Mouse (Mus musculus): ENCODE measurements around the gene Crebl2. TPM values are rescaled to one million over a fixed set of nuclear protein-coding genes. Genes with fewer than 3 reads are reported as not detected.

The Crebl2 gene
- polyA plus RNA-seq, 1 experiment = 13.3 TPM

DNA sequence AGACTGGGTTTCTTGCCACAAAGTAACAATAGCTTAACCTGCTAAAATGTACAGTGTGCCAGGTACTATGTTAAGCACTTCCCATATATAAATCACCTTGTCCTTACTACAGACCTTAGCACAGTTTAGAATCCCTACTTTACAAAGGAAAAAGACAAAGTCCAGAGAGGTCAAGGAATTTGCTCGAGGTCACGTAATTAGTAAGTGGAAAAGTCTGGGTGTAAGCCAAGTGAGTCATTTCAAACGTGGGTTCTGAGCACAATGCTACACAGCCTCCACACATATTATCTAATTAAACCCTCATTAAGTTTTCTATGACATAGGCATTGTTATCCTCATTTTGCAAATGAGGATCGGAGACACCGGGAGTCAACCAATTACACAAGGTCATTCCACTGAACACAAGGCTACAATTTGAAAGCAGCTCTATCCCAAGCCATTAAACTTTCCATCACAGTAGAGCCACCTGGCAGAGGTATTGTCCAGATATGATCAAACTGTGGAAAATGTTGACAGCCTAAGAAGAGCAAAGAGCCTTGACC is 25.1 kb upstream of the Crebl2 start:
- DNase-seq = no peak
- H3K36me3 ChIP-seq (ENCODE audit: control insufficient read depth, insufficient read depth, low read length) = no peaks in the 10 kb centered on the region
- 93% methylated on average over 5 of the region's 5 CpGs for WGBS

DNA sequence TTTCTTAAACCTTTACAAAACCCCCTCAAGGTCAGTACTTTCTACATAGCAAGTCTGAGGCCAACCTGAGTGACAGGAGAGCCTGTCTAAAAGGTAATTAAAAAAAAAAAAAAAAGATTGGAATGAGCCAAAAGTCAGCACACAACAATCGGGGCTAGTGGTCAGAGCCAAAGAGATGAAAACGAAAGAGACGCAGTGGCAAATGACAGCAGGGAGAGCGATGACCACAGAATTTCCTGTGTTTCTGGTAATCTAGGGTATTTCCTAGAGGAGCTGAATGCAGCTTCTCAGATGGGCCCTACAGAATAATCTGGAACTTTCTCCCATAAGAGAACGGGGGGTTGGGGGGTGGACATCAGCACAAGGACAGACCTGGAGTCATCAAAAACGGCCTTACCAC is 23.8 kb upstream of the Crebl2 start:
- Histone ChIP-seq H3K4me1 (replicated peaks; ENCODE audit: control insufficient read depth, insufficient read depth, low read length) (no peaks in the 10 kb centered on the region), H3K4me3 (ENCODE audit: control insufficient read depth, insufficient read depth, low read length) (no peak overlapping the region), H3K27me3 (ENCODE audit: control insufficient read depth, insufficient read depth, low read length) (no peaks in the 10 kb centered on the region), H3K27ac (ENCODE audit: control insufficient read depth, insufficient read depth, low read length) (no peak overlapping the region), H3K36me3 (ENCODE audit: control insufficient read depth, insufficient read depth, low read length) (no peaks in the 10 kb centered on the region)
- TF ChIP-seq POLR2A (IDR thresholded peaks at IDR 0.05; ENCODE audit: control insufficient read depth, extremely low read depth, insufficient read depth, low read length, poor library complexity) = no peak
- TF ChIP-seq CTCF (IDR thresholded peaks at IDR 0.05; ENCODE audit: borderline replicate concordance, control insufficient read depth, extremely low read depth, insufficient read depth, low read length, poor library complexity) = no peak
- WGBS = 30% methylated on average over 6 of the region's 6 CpGs
- DNase-seq = no peak

More for the DNA sequence above, 25.1 kb upstream of the Crebl2 start:
- H3K27me3 ChIP-seq (ENCODE audit: control insufficient read depth, insufficient read depth, low read length) = no peaks in the 10 kb centered on the region
- no peak overlapping the region for H3K27ac ChIP-seq (ENCODE audit: control insufficient read depth, insufficient read depth, low read length)
- TF ChIP-seq CTCF (IDR thresholded peaks at IDR 0.05; ENCODE audit: borderline replicate concordance, control insufficient read depth, extremely low read depth, insufficient read depth, low read length, poor library complexity) = no peak
- TF ChIP-seq POLR2A (IDR thresholded peaks at IDR 0.05; ENCODE audit: control insufficient read depth, extremely low read depth, insufficient read depth, low read length, poor library complexity) = no peak
- H3K4me3 ChIP-seq (ENCODE audit: control insufficient read depth, insufficient read depth, low read length) = no peak overlapping the region
- H3K4me1 ChIP-seq (replicated peaks; ENCODE audit: control insufficient read depth, insufficient read depth, low read length) = no peaks in the 10 kb centered on the region

DNA sequence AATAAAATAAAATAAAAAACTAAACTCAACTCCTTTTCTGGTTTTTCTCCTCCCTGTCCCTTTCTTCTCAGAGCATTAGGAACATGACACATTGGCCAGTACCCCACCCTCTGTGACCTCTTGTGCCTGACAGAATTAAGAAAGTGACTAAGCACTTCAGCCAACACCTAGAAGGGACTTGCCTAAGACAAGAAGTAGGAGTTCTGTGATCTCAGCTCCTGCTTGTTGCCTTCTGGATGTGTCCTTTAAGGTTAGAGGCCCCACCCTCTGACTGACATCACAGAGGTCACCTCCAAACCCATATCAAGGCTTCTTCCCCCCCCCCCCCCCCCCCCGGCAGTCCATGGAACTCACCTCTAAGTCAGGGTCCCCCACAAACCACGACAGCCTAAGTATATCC is 22.9 kb upstream of the Crebl2 start:
- Histone ChIP-seq H3K27ac (ENCODE audit: control insufficient read depth, insufficient read depth, low read length) (no peak overlapping the region), H3K4me3 (ENCODE audit: control insufficient read depth, insufficient read depth, low read length) (no peak overlapping the region), H3K4me1 (replicated peaks; ENCODE audit: control insufficient read depth, insufficient read depth, low read length) (no peaks in the 10 kb centered on the region), H3K36me3 (ENCODE audit: control insufficient read depth, insufficient read depth, low read length) (no peaks in the 10 kb centered on the region), H3K27me3 (ENCODE audit: control insufficient read depth, insufficient read depth, low read length) (no peaks in the 10 kb centered on the region)
- DNase-seq = no peak
- TF ChIP-seq CTCF (IDR thresholded peaks at IDR 0.05; ENCODE audit: borderline replicate concordance, control insufficient read depth, extremely low read depth, insufficient read depth, low read length, poor library complexity) (no peak), POLR2A (IDR thresholded peaks at IDR 0.05; ENCODE audit: control insufficient read depth, extremely low read depth, insufficient read depth, low read length, poor library complexity) (no peak)
- WGBS = 45% methylated on average over 2 of the region's 2 CpGs

DNA sequence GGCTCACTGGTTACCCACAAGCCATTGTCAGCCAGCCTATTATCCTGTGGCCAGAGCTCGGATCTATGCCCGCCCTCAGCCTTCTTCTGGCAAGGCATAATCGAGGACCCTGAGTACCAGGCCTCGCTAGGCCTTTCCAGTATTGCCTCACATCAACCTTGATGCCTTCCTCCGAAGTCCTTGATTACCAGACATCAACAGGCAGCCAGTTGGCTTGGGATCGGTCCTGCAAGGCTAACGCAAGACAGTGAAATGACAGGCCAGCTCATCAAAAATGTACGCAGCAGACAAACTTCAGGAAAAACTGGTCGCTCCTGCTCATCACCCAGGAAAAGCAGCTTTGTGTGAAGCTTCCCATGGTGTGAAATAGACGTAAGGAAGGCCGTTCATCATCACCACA is 22.2 kb upstream of the Crebl2 start:
- no peak for DNase-seq
- Histone ChIP-seq H3K27me3 (ENCODE audit: control insufficient read depth, insufficient read depth, low read length) (no peaks in the 10 kb centered on the region), H3K4me3 (ENCODE audit: control insufficient read depth, insufficient read depth, low read length) (no peak overlapping the region), H3K27ac (ENCODE audit: control insufficient read depth, insufficient read depth, low read length) (no peak overlapping the region), H3K4me1 (replicated peaks; ENCODE audit: control insufficient read depth, insufficient read depth, low read length) (no peaks in the 10 kb centered on the region), H3K36me3 (ENCODE audit: control insufficient read depth, insufficient read depth, low read length) (no peaks in the 10 kb centered on the region)
- 97% methylated on average over 11 of the region's 11 CpGs for WGBS
- TF ChIP-seq POLR2A (IDR thresholded peaks at IDR 0.05; ENCODE audit: control insufficient read depth, extremely low read depth, insufficient read depth, low read length, poor library complexity) (no peak), CTCF (IDR thresholded peaks at IDR 0.05; ENCODE audit: borderline replicate concordance, control insufficient read depth, extremely low read depth, insufficient read depth, low read length, poor library complexity) (no peak)

DNA sequence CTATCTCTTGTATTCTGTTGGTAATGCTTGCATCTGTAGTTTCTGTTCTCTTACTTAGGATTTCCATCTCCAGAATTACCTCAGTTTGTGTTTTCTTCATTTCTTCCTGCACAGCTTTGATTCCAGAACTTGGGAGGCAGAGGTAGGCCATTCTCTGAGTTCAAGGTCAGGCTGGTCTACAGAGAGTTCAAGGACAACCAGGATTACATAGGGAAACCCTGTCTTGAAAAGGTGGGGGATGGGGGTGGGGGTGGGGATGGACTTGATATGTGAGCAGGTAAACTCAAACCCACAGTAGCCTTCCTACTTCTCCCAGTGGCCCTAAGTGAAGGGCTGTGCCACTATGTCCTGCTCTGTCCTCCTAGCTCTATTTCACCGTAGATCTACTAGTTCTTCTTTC is 16.9 kb upstream of the Crebl2 start:
- Histone ChIP-seq H3K27me3 (ENCODE audit: control insufficient read depth, insufficient read depth, low read length) (no peaks in the 10 kb centered on the region), H3K27ac (ENCODE audit: control insufficient read depth, insufficient read depth, low read length) (no peak overlapping the region), H3K4me3 (ENCODE audit: control insufficient read depth, insufficient read depth, low read length) (no peak overlapping the region), H3K4me1 (replicated peaks; ENCODE audit: control insufficient read depth, insufficient read depth, low read length) (no peaks in the 10 kb centered on the region), H3K36me3 (ENCODE audit: control insufficient read depth, insufficient read depth, low read length) (no peaks in the 10 kb centered on the region)
- TF ChIP-seq CTCF (IDR thresholded peaks at IDR 0.05; ENCODE audit: borderline replicate concordance, control insufficient read depth, extremely low read depth, insufficient read depth, low read length, poor library complexity) (no peak), POLR2A (IDR thresholded peaks at IDR 0.05; ENCODE audit: control insufficient read depth, extremely low read depth, insufficient read depth, low read length, poor library complexity) (no peak)
- no peak for DNase-seq
- 90% methylated on average over 1 of the region's 1 CpGs for WGBS

DNA sequence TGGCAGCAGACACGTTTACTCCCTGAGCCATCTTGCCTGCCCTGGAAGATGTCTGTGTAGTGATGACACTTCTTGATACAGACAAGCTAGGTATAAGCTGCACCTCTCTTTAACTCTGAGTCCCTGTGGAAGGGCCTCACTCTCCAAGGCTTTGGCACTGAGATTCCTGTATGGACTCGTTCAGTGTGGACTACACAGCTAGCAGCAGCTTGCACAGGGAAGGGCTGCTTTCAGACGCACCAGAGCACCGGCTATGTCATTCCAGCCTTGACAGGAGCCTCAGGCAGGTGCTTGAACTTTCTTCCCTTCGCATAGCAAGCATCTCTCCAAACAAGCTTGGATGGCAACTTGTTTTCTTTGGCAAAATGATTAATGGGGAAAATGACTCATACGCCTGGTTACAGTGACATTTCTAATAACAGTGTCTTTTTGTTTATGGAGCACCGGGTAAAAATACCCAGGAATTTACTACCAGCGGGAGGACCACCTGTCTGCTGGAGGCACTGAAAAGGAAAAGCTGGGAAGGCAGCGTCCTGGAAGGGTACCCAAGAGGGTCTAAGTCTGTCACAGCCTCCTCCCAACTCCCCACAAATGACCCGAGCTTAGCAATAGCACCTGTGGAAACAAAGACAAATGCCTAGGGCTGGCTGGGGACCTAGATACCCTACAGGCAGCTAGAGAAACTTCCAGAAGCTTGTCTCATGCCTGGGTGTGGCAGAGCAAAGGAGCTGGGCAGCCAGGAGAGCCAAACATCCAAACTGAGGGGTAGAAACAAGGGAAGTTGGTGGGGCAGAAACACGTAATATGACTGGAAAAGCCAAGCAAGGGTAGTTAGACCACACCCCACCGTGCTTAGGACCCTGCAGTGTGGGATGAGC is 12.7 kb upstream of the Crebl2 start:
- Histone ChIP-seq H3K4me3 (ENCODE audit: control insufficient read depth, insufficient read depth, low read length) (no peak overlapping the region), H3K4me1 (replicated peaks; ENCODE audit: control insufficient read depth, insufficient read depth, low read length) (no peaks in the 10 kb centered on the region), H3K27ac (ENCODE audit: control insufficient read depth, insufficient read depth, low read length) (no peak overlapping the region), H3K36me3 (ENCODE audit: control insufficient read depth, insufficient read depth, low read length) (no peaks in the 10 kb centered on the region), H3K27me3 (ENCODE audit: control insufficient read depth, insufficient read depth, low read length) (no peaks in the 10 kb centered on the region)
- no peak for TF ChIP-seq CTCF (IDR thresholded peaks at IDR 0.05; ENCODE audit: borderline replicate concordance, control insufficient read depth, extremely low read depth, insufficient read depth, low read length, poor library complexity)
- TF ChIP-seq POLR2A (IDR thresholded peaks at IDR 0.05; ENCODE audit: control insufficient read depth, extremely low read depth, insufficient read depth, low read length, poor library complexity) = no peak
- DNase-seq = no peak
- 91% methylated on average over 12 of the region's 12 CpGs for WGBS
